Mouse (Mus musculus) myocyte (in vitro differentiated cells): ENCODE measurements around the gene Epha10.

Source experiments
- CEBPB ChIP-seq: IDR thresholded peaks from 2 replicates; pipeline ENCODE4 v1.6.1; 2011; ENCODE audit warnings: mild to moderate bottlenecking, moderate library complexity; ENCODE audit not compliant: poor library complexity, insufficient read depth, severe bottlenecking
- E2F4 ChIP-seq: IDR thresholded peaks from one replicate; pipeline ENCODE4 v1.6.1; 2011; ENCODE audit warnings: mild to moderate bottlenecking, control low read depth, moderate library complexity; ENCODE audit not compliant: insufficient read depth
- POLR2A ChIP-seq: IDR thresholded peaks from one replicate; pipeline ENCODE4 v1.6.1; 2011; ENCODE audit warnings: low read depth, mild to moderate bottlenecking, control low read depth, moderate library complexity; ENCODE audit not compliant: insufficient read length
- USF1 ChIP-seq: IDR thresholded peaks from one replicate; pipeline ENCODE4 v1.6.1; 2011; ENCODE audit warnings: low read depth, mild to moderate bottlenecking, control low read depth, moderate library complexity

GRCm38 (mm10) chr4:124959062-124959461, 78.4 kb downstream of the Epha10 start:
- TF ChIP-seq CEBPB (no peak), POLR2A (no peak), E2F4 (no peak), USF1 (no peak)
